Mouse (Mus musculus): ENCODE data around the gene Gm17545. TPM values are rescaled to one million over a fixed set of nuclear protein-coding genes. Genes with fewer than 3 reads are reported as not detected.

Gene Gm17545
- not detected in 2 replicates for polyA plus RNA-seq (2012)

GRCm38 (mm10) chr9:22453990-22454389 is at the start of gene Gm17545:
Gene Gm17545, plus strand, starts transcription at chr9:22454290.

GRCm38 (mm10) chr9:22411002-22411857 is 42.9 kb upstream of the Gm17545 start, which contains the start of gene 9530077C05Rik:
Gene 9530077C05Rik, plus strand, starts transcription at chr9:22411513.

DNA sequence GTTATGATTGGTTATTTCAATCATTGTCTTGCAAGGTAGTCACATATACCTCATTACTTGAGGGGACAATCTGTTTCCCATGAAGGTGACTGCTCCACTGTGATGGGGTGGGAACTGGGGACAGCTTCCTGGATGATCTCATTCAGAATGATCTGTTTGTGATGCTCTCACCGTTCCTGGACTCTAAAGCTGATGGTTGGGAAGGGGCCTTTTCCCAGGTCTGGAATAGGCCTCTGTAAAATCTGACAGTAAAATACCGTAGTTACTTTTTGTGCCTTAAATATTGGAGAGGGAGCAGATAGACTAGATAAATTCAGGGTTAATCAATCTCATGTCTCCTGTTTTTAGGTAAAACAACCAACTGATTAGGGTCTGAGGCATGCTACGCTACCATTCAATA is 15.6 kb downstream of the Gm17545 start, which contains the start of gene Rp9:
Gene Rp9 (minus strand): TSS at position 101 of the 400 bp plus-strand sequence.

DNA sequence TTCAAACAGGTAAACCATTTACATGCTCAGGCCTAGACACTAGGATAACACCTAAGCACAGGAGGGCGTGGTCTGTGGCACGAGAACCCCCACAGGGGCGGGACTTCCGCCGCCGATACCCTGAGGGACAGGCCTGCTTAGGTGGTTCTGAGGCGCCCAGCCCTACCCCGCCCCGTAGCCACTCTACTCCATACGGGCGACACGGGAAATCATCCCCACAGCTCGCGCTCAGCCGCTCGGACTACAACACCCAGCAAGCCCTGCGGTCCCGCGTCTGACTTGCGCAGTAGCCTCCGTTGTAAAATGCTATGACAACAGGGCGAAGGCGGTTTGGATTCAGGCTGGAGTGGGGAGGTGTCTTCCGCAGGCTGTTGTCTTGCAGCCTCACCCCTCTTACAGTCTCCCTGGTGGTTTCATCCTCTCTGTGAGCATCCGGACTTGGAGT is 21.4 kb downstream of the Gm17545 start, which contains the start of gene Bbs9:
Gene Bbs9 (plus strand): TSS at position 292 of the 445 bp plus-strand sequence.

Other genes with a start within 250 kb of the Gm17545 start
- gene Zfp809, start 228.6 kb upstream of the Gm17545 start, polyA plus RNA-seq (2012) = 3.2 and 4.1 TPM in 2 replicates
- 0.05 and 0.14 TPM in 2 replicates for gene Zfp599, start 194.4 kb upstream of the Gm17545 start, polyA plus RNA-seq (2012)
- gene Zfp810, start 146.6 kb upstream of the Gm17545 start, polyA plus RNA-seq (2012) = 1.4 and 2.7 TPM in 2 replicates
- 3.3 and 4.0 TPM in 2 replicates for gene Anln, start 65.1 kb upstream of the Gm17545 start, polyA plus RNA-seq (2012)
- 0.70 and 1.1 TPM in 2 replicates for gene 9530077C05Rik, start 42.8 kb upstream of the Gm17545 start, polyA plus RNA-seq (2012)
- 97.3 and 120 TPM in 2 replicates for gene Rp9, start 15.5 kb downstream of the Gm17545 start, polyA plus RNA-seq (2012)
- gene Bbs9, start 21.4 kb downstream of the Gm17545 start, polyA plus RNA-seq (2012) = 1.5 and 2.2 TPM in 2 replicates

Data from megakaryocyte-erythroid progenitor cell, adult 5 weeks (primary cell).